Mouse (Mus musculus) heart, embryonic 16.5 days (tissue): ENCODE measurements around the gene Tmem190. TPM values are rescaled to one million over a fixed set of nuclear protein-coding genes. Genes with fewer than 3 reads are reported as not detected.
A peak's percentile ranks its signal among the peaks of the same experiment; 100 is the strongest.

Experiments used
- ATAC-seq: fragments of 200-750 bp; cut with Nextera tagmentation; replicated peaks from 2 replicates; pipeline ENCODE4 v1.8.0; 2017; ENCODE audit warnings: moderate number of reproducible peaks; ENCODE audit not compliant: insufficient read depth, low FRiP score; ENCODE audit errors: extremely low read depth
- H3K27ac ChIP-seq: fragments of 300-500 bp; sonication (generic); 2 replicates; pipeline ENCODE4 v1.5.1; 2014; ENCODE audit warnings: mild to moderate bottlenecking, low read length, control low read depth, moderate library complexity
- H3K27me3 ChIP-seq: fragments of 300-500 bp; sonication (generic); 2 replicates; pipeline ENCODE4 v1.6.1; 2014; ENCODE audit warnings: low read length, mixed read lengths; ENCODE audit not compliant: control insufficient read depth, insufficient read depth
- H3K36me3 ChIP-seq: fragments of 300-500 bp; sonication (generic); 2 replicates; pipeline ENCODE4 v1.6.1; 2014; ENCODE audit not compliant: control insufficient read depth, insufficient read depth
- H3K4me1 ChIP-seq: fragments of 300-500 bp; sonication (generic); 2 replicates; pipeline ENCODE4 v1.6.1; 2014; ENCODE audit warnings: low read length, mixed read lengths; ENCODE audit not compliant: control insufficient read depth, insufficient read depth
- H3K4me2 ChIP-seq: fragments of 300-500 bp; sonication (generic); 2 replicates; pipeline ENCODE4 v1.6.1; 2014; ENCODE audit warnings: low read depth, mild to moderate bottlenecking, control low read depth, low read length
- H3K4me3 ChIP-seq: fragments of 300-500 bp; sonication (generic); 2 replicates; pipeline ENCODE4 v1.5.1; 2014; ENCODE audit warnings: mild to moderate bottlenecking, control low read depth, low read length
- H3K9ac ChIP-seq: fragments of 300-500 bp; sonication (generic); 2 replicates; pipeline ENCODE4 v1.6.1; 2014; ENCODE audit warnings: low read length, control low read depth
- H3K9me3 ChIP-seq: fragments of 300-500 bp; sonication (generic); replicated peaks from 2 replicates; pipeline ENCODE4 v1.6.1; 2016; ENCODE audit warnings: low read length; ENCODE audit not compliant: control insufficient read depth
- WGBS: fragments of 180-500 bp; shearing (Covaris S2); extraction: QIAGEN DNeasy Blood & Tissue Kit; methylation state at CpG from one replicate; pipeline ENCODE4 v1.1.7; 2014; 5-methylcytosine and 5-hydroxymethylcytosine counted together
- polyA plus RNA-seq: library from polyadenylated mRNA; unstranded; fragments of >200 nt; fragmentation: Nextera tagmentation; extraction: Ambion mirVana; gene quantifications from 2 replicates; pipeline ENCODE4 v1.2.1, GENCODE M21; 2015

Gene Tmem190
- polyA plus RNA-seq, 1 experiment from 2014 or later, result not detected

GRCm38 (mm10) chr7:4743354-4743753, 39.4 kb upstream of the Tmem190 start:
- Histone ChIP-seq H3K27me3 (no peaks in the 10 kb centered on the region), H3K4me1 (peaks cover 27% of the 10 kb centered on the region), H3K9ac (no peak overlapping the region), H3K4me3 (no peak overlapping the region), H3K27ac (no peak overlapping the region), H3K4me2 (no peak overlapping the region), H3K9me3 (no peaks in the 10 kb centered on the region), H3K36me3 (peaks cover 10% of the 10 kb centered on the region)
- ATAC-seq, result no peak
- 60% methylated on average over 2 of the region's 2 CpGs for WGBS

- 92% methylated on average over 6 of the region's 6 CpGs for WGBS
- Histone ChIP-seq H3K27me3 (no peaks in the 10 kb centered on the region), H3K4me3 (no peak overlapping the region), H3K27ac (no peak overlapping the region), H3K4me2 (no peak overlapping the region), H3K9ac (no peak overlapping the region), H3K9me3 (no peaks in the 10 kb centered on the region), H3K36me3 (peaks cover 10% of the 10 kb centered on the region), H3K4me1 (peaks cover 18% of the 10 kb centered on the region)
- ATAC-seq, result no peak
Observed at GRCm38 (mm10) chr7:4744886-4745285, 37.9 kb upstream of the Tmem190 start.

DNA sequence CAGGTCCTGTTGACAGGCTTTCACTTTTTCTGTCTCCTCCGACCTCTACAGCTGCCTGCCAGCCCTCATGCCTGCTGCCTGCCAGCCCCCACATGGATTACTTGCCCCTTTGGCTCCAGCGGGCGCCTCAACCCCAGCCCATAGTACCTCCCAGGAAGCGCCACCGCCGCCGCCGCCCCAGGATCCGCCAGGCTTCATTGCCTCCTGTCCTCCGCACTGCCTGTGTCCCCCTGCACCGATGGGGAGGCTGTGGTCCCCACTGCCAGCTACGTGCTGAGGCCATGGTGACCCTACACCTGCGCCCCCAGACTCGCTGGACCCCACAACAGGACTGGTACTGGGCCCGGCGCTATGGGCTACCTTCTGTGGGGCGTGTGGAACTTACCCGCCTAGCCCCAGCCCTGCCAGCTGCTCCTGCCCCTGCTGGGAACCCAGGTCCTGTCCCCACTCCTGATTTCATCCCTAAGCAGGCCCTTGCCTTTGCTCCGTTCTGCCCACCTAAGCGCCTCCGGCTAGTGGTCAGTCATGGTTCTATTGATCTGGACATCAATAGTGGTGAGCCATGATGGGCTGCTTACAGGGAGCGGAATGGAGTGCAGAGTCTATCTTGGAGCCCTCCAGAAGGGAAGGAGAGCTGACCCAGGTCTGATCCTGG, 36.3 kb upstream of the Tmem190 start:
- Histone ChIP-seq H3K4me1 (peaks cover 14% of the 10 kb centered on the region), H3K27ac (no peak overlapping the region), H3K9me3 (no peaks in the 10 kb centered on the region), H3K4me2 (no peak overlapping the region), H3K4me3 (no peak overlapping the region), H3K27me3 (no peaks in the 10 kb centered on the region), H3K36me3 (peaks cover 10% of the 10 kb centered on the region), H3K9ac (no peak overlapping the region)
- no peak for ATAC-seq
- WGBS, result 86% methylated on average over 22 of the region's 22 CpGs

DNA sequence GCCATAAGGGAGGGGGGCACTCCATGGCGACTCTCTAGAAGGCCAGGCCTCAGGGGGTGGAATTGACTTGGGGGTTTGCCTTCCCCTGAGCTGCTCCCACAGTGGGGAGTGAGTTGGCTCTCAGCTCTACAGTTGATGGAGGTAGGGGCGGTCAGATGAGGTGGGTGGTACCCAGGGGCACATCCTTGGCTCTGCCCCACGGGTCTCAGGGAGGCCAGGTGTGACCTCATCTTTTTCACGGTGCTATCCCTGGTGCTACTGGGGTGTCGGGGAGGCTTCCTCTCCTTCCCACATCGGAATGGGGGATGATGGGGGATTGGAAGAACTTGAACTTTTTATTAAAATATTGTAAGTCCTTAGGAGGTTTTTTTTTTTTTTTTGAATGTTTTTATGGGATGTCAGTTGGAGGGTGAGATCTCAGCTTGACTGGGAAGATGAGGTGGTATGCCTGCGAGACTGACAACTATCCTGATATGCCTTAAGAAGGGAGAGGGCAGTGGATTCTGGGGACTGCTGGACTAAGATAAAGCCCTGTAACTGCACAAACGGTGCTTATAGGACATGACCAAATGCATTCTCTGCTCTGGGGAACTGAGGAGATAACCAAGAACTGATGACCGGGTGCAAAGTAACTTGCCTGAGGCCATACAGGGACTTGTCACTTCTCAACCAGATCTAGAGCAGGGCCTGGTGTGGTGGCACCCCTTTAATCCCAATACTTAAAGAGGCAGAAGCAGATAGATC, 35.4 kb upstream of the Tmem190 start:
- Histone ChIP-seq H3K4me2 (no peak overlapping the region), H3K4me1 (peaks cover 14% of the 10 kb centered on the region)

GRCm38 (mm10) chr7:4748321-4748720, 34.4 kb upstream of the Tmem190 start:
- Histone ChIP-seq H3K27ac (no peak overlapping the region), H3K9ac (no peak overlapping the region), H3K4me3 (no peak overlapping the region)

More for the DNA sequence above, 35.4 kb upstream of the Tmem190 start:
- Histone ChIP-seq H3K9me3 (no peaks in the 10 kb centered on the region), H3K36me3 (peaks cover 10% of the 10 kb centered on the region), H3K4me3 (no peak overlapping the region), H3K27ac (no peak overlapping the region), H3K9ac (no peak overlapping the region), H3K27me3 (no peaks in the 10 kb centered on the region)
- ATAC-seq, result no peak
- 56% methylated on average over 9 of the region's 9 CpGs for WGBS

GRCm38 (mm10) chr7:4749169-4749568, 33.6 kb upstream of the Tmem190 start:
- H3K4me1 ChIP-seq, result peaks cover 16% of the 10 kb centered on the region

More at GRCm38 (mm10) chr7:4748321-4748720, 34.4 kb upstream of the Tmem190 start:
- Histone ChIP-seq H3K4me2 (no peak overlapping the region), H3K36me3 (peaks cover 5% of the 10 kb centered on the region; the same call in 1 of the 2 replicates), H3K27me3 (no peaks in the 10 kb centered on the region), H3K9me3 (no peaks in the 10 kb centered on the region), H3K4me1 (peaks cover 16% of the 10 kb centered on the region)
- WGBS, result 68% methylated on average over 4 of the region's 4 CpGs
- ATAC-seq, result no peak

GRCm38 (mm10) chr7:4751971-4752820, 30.5 kb upstream of the Tmem190 start:
- Histone ChIP-seq H3K4me2 (peak overlapping the region; percentile 62), H3K4me1 (peaks cover 16% of the 10 kb centered on the region), H3K9ac (peak overlapping the region; percentile 46), H3K9me3 (no peaks in the 10 kb centered on the region), H3K4me3 (peak overlapping the region; percentile 42), H3K27ac (no peak overlapping the region), H3K27me3 (no peaks in the 10 kb centered on the region), H3K36me3 (no peaks in the 10 kb centered on the region)
- WGBS, result 4% methylated on average over 30 of the region's 30 CpGs
- peak; percentile 73 for ATAC-seq

More at GRCm38 (mm10) chr7:4749169-4749568, 33.6 kb upstream of the Tmem190 start:
- H3K4me3 ChIP-seq, result no peak overlapping the region
- no peak overlapping the region for H3K4me2 ChIP-seq
- H3K9me3 ChIP-seq, result no peaks in the 10 kb centered on the region
- no peak overlapping the region for H3K9ac ChIP-seq
- peaks cover 5% of the 10 kb centered on the region; the same call in 1 of the 2 replicates for H3K36me3 ChIP-seq
- WGBS, result 62% methylated on average over 2 of the region's 2 CpGs
- no peak for ATAC-seq
- H3K27ac ChIP-seq, result no peak overlapping the region
- no peaks in the 10 kb centered on the region for H3K27me3 ChIP-seq

- 3% methylated on average over 24 of the region's 24 CpGs for WGBS
- Histone ChIP-seq H3K27ac (no peak within 1 kb of the TSS), H3K4me1 (peaks cover 16% of the 10 kb centered on the region), H3K27me3 (no peaks in the 10 kb centered on the region), H3K9me3 (no peaks in the 10 kb centered on the region), H3K36me3 (no peaks in the 10 kb centered on the region), H3K4me2 (peak within 1 kb of the TSS; percentile 62), H3K9ac (peak within 1 kb of the TSS; percentile 46), H3K4me3 (peak within 1 kb of the TSS; percentile 42)
- ATAC-seq, result peak; percentile 90
Observed at GRCm38 (mm10) chr7:4752821-4753570, 29.7 kb upstream of the Tmem190 start, which contains the start of gene Cox6b2. Cox6b2 (minus strand) TSS chr7:4753094.
